Mouse (Mus musculus): ENCODE results near the gene Hlcs.

Gene Hlcs

DNA sequence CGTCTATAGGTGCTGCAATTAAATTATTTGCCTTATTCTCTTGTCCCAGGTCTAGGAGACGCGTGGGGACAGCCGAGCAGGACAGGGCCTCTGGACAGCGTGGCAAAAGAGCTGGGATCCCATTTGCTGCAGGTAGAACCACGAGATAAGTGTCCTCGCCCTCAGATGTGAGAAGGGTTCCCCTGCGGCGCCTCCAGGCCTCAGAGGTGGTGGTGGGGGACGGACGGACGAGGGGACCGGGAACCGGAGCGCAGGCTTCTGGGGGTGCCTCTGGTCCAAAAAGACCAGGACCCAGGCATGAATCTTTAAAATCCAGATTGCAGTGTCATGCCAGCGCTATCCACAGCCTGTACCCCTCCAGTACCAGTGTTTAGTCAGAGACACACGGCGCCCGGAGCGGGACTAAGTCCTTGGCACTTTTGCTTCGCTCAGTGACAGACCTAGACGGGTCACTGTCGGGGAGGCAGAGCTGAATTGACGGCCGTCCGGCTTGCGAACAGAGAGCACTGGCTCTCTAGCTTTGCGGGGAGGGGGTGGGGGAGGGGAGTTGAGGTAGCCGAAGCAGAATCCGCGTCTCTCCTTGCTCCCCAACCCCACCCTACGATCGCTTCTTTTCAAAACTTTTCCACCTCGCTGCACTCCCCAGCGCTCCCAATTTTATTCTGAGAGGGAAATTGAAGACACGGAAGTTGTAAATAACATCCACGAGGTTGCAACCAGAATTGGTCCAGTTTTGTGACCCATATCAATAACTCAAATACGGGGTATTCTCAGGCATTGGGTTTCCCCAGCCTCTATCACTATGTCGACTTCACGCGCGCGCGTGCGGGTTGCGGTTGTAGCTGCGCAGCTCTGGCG is 218.9 kb downstream of the Hlcs start:
- DNase-seq (ENCODE audit: low spot score): no peak

DNA sequence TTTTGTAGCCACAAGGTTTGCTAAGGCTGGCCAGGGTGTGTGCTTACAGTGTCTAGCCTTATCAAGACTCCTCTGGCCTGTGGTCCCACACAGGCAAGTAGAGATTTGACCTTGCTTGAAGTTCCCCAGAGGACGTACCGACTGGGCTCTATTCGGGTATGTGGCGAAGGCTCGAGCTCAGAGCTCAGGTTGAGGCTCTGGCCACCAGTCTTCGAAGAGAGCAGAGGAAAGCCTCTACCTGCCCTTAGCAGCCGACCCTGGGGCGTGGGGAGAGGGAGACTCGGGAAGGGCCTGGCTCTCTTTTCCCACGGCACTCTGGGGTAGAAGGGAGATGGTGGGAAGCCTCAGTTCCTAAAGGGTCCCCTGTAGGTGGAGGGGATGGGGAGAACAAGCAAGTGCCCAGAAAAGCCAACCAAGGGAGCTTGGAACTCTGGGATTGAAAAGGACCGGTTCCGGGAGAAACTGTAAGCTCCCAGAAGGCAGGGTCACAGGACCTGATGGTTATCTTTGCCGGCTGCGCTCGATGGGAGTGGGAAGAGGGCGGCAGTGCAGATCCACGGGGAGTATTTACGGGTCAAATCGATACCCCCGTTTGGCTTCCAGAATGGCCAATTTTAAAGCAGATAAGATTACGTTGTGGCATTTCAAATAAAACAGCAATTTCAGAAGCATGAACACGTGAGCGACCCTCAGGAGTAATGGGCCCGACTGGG is 220.1 kb downstream of the Hlcs start:
- DNase-seq (ENCODE audit: low spot score): no peak

DNA sequence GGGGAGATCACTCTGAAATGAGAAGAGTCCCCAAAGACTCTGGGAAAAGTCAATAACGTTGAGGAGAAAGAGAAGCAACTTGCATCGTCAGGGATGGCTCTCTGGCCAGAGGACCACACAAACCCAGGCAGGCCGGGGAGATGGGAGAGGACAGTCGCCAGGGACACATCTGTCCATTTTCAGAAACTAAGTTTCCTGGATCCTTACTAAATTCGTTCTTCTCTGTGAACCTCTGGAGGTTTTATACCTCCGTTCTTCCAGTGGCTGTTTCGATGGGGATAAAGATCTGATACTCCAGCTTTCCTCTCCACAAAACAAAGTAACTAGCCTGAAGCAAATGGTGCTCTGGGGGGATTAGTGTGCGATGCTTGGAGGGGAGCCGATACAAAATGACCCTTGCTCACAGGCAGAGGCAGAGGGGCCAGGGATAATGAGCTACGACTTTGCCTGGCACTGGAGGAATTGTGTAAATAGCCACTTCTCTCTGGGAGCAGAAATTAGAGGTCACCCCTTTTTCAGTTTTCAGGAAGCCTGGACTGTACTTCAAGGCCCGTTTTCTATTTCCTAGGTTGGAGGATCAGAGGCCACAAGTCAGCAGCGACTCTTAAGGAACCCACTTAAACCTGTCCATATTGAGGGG is 220.7 kb downstream of the Hlcs start:
- no peak for DNase-seq (ENCODE audit: low spot score)

DNA sequence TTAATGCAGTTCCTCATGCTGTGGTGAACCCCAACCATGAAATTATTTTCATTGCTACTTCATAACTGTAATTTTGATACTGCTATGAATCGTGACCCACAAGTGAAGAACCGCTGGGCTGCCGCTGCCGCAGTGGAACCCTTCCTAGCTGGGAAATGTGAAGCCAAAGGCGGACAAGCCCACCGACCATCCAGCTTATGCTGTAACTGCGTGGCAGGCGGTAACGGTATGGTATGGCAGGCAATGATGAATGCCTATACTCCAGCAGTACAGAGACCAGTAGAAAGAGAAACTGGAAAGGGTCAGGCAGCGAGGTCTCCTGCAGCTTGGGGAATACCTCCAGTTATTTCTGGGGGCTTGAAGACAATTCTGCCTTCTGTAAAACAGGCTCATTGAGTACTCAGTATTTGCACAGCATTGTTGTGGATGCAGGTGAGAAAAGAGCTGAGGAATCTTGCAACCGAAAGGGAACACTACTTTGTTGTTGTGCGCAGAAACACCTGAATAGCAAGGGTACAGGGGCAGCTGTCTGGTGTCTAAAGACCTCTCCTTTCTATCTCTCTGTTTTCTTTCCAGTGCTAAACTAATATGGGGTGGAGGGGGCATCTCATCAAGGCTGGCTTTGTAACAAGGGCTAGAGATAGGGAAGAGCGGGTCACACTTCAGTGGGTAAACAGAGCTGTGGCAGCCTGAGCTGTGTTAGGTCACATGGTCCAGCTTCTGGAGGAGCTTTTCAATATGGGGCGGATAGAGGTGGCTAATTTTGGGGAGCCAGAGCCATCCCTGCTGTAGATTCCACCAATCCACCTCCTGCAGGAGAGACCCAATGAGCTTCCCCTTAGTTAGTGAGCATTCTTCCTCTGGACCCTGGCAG is 224.3 kb downstream of the Hlcs start:
- no peak for DNase-seq (ENCODE audit: low spot score)

DNA sequence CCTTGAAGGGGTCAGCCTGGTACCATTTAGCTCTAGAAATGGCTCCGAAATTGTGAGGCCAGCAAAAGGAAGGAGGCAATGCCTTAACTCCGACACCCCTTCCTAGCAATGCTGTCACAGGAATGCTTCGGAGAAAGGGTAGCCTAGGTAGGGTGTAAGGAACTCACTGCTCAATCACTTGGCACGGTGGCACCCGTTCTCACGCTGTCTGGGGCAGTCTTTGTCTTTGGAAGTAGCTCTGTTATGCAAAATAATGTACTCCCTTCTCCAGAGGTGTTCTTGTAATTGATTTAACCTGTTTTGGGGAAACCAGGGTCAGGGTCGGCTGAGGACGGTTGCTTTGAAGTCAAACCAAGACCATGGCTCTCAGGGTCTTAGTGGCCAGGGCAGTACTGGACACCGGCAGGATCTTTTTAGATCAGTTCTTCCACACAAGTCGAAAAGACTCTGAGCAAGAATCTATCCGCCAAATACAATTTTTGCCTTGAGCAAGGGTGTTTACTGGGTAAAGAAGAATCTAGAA is 225.1 kb downstream of the Hlcs start:
- no peak for DNase-seq (ENCODE audit: low spot score)

DNA sequence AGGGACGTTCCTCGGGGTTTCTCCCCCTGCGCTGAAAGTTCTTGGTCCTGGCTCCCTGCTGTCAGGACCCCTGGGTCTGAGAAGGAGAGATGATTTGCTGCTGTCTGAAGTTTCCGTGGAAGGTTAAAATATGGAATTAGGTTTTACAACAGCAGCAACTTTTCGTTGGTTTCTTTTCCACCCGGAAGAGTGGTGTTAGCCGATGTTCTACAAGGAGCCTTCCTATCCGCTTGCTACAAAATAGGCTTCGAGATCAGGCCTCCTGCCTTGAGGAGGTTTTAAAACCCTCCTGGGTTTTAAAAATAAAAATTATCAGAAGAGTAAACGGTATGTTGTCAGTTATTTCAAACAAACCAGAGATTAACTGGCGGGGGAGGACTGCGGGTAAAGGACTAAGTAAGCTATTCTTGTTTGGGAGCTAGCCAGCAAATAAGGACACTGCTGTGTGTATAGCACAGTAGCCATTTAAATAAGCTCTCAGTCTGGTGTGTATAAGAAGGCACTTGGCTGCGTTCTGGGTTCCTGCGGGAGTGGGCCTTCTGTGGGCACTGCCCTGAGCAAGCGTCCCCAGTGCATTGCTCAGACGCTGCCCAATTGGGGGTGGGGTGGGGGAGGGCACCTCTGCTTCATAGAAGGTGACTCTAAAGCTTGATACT is 225.7 kb downstream of the Hlcs start:
- no peak for DNase-seq (ENCODE audit: low spot score)

DNA sequence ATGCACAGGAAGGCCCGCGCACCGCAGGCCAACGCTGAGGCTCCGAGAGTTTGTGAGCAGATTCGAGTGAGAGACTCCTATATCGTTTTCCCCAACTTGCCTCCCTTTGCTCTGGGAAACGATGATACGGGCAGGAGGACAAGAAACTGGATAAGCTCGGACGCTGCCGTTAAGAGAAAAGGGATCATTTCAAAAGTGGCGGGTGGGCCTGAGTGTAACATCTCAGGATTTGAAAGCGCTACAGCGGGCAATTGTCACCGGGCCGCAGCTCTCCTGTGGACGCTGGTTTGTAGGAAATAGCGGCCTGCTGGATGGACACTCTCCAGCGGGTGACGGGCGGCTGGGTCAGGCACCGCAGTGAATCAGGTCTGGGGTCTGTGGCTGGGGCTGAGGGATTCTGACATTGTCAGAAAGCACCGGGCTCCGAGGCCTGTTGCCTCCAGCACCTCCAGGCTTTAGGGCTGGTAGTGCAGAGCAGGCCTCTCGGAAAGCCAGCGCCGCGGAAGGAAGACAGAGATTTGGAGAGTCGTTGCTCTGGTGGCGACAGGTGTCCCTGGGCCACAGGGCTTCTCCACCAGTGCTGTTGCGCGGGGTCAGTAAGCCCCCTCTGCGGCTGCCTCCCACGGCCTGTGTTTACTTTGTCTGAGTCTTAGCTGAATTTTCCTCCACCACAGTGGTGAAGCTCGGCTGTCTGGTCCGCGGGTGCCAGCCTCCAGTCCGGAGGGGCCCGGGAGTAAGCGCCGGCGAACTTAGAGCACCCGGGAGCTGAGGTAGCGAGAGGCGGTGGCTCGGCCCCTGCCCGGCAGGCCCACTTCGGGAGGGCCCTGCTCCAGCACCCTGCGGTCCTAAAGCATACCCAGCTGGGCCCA is 226.4 kb downstream of the Hlcs start:
- DNase-seq (ENCODE audit: low spot score): no peak

DNA sequence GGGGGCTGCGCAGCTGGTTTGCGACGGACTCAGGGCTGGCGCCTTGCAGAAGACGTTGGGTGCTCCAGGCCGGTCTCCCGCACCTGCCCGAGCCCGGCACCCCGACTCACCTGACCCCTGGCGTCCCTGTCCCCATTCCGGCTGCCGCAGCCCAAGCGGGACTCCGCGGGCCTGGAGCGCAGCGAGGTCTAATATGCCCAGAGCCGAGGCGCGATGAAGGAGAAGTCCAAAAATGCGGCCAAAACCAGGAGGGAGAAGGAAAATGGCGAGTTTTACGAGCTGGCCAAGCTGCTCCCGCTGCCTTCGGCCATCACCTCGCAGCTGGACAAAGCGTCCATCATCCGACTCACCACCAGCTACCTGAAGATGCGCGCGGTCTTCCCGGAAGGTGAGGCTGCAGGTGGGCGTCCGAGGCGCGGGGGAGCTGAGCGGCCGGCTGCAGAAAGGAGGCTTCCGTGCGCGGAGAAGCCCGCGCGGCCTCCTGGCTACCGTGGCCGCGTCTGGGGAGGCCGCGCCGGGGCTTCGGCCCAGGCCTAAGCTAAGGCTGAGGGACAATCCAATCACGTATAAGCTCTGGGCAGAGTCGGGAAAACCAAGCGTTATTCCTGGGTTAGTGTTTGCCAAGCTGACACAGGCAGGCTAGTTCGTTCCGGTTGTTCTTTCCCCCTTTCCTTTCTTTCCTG is 227.6 kb downstream of the Hlcs start:
- DNase-seq (ENCODE audit: low spot score): no peak

DNA sequence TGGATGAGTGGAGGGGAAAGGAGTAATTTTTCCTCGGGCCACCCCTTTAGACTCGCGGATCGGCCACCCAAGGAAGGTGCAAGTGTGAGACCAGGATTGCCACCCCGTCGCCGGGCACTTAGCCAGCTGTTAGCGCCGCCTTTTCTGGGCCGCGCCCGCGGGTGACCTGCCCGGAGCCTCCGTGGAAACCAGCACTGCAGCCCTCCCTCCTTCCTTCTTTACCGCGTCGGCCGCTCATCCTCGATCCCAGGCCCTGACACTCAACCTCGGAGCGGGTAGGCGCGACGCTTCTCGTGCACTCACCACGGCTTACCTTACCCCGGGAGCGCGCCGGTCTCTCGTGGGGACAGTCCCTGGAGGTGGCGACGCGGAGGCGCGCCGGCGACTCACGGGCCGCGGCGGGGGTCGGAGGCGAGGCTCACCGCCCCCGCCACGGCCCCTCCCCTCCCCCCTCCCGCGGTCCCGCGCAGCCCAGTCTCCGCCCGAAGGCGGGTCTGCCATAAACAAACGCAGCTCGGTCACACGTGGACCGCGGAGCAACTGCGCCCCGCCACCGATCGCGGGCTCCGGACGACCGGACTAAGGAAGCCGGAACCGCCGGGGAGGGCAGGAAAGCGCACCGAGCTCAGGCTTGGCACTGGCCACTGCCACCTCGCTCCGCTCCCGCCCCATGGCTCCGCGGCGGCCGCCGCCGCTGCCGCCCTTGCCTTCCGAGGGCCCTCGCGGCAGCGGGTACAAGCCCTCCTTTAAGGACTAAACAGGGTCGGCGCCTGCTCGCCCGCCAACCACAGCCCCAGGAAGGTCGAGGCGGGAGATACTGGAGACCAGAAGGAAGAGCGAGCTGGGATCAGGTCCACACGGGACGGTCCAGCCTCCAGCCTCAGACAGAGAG is 228.4 kb downstream of the Hlcs start, which contains the start of gene Sim2:
Sim2 (plus strand) TSS at position 221 of the 892 bp plus-strand sequence.
- DNase-seq (ENCODE audit: low spot score): no peak

DNA sequence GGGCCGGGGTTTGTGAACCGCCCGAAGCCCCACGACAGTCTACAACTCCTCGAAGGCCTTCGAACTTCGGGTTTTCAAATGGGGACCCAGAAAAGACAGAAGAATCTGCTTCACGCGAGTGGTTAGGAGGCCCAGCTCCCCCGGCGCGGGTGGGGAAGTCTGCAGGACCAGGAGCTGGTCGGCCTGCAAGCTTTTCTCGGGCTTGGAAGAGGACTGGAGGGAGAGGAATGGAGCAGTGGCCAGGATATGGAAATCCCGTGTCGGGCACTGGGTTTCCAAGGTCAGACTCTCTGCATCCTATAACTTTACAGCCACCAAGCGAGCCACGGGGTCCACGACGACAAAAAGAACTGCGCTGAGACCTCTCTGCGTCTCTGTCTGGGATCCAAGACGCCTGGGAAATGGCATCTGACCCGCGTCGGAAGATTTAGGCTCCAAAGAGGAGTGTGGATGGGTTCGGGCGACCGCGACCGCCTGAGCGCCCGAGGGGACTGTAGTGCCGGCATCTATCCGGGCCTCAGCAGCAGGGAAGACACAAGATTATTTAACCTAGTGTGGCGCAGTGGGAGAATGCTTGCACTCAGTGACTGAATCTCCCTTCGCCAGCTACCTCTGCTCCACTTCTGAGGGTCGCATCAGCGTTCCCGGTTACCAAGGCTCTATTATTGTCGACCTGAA is 229.4 kb downstream of the Hlcs start:
- DNase-seq (ENCODE audit: low spot score): no peak

DNA sequence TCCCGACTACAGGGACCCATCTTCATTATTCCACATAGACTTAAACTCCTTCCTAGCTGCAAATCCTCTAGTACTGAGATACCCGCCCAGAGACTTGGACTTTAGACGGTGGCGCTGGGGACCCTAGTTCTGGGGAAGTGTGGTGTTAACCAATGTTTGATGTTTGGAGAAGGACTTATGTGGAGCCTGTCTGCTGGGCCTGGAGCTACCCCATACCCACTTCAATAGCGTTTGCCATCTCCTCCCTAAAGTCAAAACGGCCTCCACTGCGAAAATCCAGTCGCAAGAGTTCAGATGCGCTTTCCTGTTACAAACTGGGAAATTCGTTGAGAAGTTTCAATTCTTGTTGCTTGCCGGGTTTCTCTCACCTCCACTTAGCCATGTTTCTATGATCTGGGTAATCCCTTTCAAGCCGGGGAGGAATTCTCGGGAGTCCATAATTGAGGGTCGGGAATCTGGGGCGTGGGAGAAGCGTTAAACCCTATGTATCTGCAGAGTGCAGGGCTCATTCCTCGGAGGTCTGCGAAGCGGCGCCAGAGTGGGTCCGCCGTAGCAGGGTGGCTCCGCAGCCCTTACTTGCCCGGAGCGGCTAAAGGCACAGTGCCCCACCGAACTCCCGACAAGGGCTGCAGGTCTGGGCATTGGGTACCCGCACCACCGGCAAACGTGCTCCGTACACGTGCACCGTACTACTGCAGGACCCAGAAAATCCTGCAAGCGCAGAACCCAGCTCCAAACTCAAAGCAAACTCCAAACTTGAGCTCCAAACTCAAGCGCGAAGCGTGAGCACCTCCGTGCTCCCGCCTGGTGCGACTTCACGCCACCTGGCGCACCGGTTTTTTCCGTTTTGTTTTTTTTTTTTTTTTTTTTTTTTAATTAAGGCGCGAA is 230.2 kb downstream of the Hlcs start:
- no peak for DNase-seq (ENCODE audit: low spot score)

DNA sequence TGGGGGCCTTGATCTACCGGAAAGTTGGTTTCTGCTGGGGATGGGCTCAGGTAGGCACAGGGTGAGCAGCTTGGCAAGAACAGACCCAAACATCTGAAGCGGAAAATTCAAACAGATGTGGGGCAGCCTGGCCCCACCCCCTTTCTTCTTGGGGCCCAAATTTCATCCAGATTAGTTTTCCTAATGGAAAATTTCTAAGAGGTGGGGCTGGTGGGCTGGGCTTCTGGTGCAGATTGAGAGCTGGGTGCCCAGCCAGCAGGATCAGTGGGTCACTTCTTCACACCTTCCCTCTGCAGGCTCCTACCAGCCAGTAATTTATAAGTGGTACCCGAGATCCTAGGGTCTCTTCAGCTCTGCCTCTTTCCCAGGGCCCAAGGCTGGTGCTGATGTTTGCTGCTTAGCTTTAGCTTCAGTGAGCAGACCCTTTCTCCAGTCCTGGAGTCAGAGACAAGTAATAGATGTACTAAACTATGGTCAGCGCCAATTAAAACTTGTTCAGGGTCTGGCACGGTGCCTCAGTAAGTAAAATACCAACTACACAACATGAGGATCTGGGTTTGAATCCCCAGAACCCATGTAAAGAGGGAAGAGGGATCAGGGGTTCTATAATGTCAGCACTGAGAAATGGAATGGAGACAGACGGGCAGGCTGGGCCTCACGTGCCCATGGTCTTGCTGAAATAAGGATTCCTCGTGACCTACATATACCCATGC is 231.2 kb downstream of the Hlcs start:
- no peak for DNase-seq (ENCODE audit: low spot score)

DNA sequence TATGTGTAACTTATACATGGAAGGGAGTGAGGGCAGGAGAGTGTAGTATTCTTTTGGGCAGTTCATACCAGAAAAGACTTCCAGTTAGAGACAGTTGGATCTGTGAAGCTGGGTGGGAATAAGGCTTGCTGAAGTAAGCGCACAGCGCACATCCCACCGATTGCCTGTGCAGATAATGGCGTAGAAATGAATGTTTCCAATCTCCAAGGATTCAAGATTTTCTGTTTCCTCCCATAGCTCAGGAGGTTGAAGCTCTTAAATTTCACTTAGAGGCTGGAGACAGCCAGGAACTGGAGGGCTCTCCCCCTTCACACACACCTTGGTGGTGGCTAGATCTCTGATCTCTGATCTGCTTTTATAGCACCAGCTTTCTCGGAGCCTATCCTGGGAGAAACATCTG is 231.8 kb downstream of the Hlcs start:
- DNase-seq (ENCODE audit: low spot score): no peak

DNA sequence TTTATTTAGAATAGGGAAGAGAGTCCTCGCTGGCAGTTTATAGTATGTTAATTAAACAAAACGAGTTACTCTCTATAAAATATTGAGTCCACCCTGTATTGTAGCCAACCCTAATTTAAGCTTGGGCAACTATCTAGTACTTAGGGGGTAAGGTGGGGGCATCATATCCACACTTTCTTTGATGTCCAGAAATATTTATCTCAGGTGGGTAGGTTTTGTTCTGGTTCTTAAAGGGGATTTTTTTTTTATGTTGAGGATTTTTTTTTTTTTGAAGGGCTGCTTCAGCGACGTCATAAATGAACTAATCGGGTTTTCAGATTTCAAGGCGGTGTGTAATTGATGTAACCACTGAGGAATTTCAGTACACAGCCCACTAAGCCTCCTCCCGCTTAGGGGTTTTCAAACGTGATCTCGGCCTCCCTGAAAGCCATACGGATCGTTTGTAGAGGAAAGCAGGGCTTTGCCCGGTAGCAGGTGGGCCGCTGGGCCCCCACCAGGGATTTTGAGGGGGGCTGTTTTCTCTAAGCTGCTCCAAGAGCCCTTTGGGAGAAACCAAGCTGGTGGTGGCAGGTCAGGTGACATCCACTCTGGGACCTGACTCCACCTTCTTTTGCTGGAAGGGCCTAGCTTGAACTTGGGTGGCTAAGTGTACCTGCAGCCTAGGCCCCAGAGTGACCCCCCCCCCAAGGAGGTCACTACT is 233.4 kb downstream of the Hlcs start:
- DNase-seq (ENCODE audit: low spot score): no peak

DNA sequence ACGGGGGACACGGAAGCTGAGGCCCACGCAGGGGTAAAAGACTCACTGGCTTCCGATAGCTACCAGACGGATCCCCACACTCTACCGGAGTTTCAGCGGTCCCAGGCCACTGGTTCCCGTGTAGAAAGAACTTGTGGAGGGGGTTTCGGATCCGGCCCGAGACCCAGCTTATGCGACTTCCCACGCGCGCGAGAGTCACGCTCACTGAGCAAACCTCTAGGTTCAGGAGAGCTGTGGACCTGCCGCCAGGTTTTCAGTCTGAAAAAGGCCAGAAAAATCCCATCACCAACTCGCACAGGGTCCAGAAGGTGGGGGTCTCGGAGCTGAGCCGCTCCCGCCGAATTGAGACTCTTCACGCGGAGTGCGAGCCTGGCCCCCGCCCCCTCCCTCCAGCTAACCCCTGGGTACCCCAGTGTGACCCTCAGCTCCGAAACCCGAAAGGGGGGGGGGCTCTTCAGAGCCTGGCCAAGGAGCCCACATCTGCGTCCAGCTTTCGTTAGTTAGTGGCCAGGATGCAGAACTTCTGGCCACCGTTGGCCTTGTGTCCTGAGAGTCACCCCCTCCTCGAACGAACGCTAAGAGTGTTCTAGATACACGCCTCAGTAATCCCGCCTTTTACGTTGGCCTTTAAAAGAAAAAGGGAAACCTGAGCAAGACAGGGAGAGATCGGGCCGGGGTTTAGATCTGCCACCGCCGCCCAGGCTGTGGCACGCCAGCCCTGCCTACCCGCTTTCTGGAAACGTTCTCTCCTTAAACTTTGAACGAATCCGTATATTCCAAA is 234.1 kb downstream of the Hlcs start:
- no peak for DNase-seq (ENCODE audit: low spot score)
